Mouse (Mus musculus) retina, embryonic 14.5 days (tissue): ENCODE results near the gene Fam241b.

Experiments used
- DNase-seq: peaks from one replicate; pipeline ENCODE4 v3.0.0-alpha.2; 2015; ENCODE audit warnings: low spot score

The Fam241b gene

GRCm38 (mm10) chr10:62143820-62144219, at the start of gene Fam241b:
Gene Fam241b, minus strand, starts transcription at chr10:62143920.
- no peak for DNase-seq

DNA sequence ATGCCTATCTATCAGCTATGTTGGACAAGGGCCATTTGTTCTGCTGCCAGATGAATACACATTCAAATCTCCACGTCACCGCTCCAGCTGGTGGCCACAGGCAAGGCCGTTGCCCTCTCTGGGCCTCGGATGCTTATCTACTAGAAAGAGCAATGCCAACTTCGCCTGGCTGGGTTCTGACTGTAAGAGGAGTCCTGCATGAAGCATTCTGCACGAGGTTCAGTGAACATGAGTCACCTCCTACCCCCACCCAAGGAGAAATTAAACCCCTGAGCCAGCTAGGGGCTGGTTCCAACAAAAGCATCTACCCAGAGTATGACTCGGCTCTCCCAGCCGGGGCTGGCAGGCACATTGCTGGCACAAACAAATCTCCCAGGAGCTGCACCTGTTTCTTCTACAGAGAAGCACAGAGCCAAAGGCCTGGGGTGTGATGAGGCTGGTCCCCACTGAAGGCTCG, 49.0 kb upstream of the Fam241b start:
- DNase-seq: no peak

DNA sequence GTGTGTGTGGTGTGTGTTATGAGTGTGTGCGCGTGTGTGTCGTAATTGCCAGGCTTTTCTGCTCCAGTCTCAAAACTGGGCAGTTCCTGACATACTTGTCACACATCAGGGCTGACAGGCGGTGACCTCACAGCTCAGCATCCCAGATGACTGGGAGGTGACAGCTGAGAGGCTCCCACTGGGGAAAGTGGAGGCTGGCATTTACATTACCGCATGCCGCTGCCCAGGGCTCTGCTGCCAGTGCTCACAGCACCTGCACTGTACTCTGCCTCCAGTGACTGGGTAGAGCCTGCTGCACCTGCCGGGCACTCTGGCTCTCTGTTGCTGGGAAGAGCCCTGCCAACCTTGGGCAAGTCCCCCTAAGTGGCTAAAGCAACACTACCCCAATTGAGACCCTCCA, 47.1 kb upstream of the Fam241b start:
- DNase-seq: no peak

- DNase-seq: no peak
Measured at GRCm38 (mm10) chr10:62189910-62190309, 46.2 kb upstream of the Fam241b start.

- no peak for DNase-seq
Measured at GRCm38 (mm10) chr10:62189303-62189702, 45.6 kb upstream of the Fam241b start.

- peak; percentile 92 for DNase-seq
Measured at GRCm38 (mm10) chr10:62186882-62187281, 43.2 kb upstream of the Fam241b start.

GRCm38 (mm10) chr10:62183053-62183452, 39.3 kb upstream of the Fam241b start:
- DNase-seq: peak; percentile 100

- DNase-seq: no peak
Measured at GRCm38 (mm10) chr10:62182471-62183014, 38.8 kb upstream of the Fam241b start.

- DNase-seq: no peak
Measured at GRCm38 (mm10) chr10:62181701-62182100, 38.0 kb upstream of the Fam241b start.

DNA sequence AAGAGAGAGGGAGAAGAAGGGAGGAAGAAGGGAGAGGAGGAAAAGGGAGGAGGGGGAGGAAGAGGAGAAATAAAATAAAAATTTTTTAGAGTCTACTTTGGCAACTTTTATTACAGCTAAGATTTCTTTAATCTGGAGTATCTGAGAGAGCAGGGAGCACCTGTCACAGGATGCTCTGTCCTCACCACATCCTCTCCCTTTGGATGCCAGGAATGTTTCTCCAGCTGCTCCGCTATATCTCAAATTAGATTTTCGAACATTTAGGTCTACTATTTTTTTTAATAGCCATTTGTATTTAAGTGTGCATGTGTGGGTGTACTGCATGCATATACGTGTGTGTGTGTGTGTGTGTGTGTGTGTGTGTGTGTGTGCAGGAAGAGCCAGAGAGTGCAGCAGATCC, 36.2 kb upstream of the Fam241b start:
- DNase-seq: no peak

DNA sequence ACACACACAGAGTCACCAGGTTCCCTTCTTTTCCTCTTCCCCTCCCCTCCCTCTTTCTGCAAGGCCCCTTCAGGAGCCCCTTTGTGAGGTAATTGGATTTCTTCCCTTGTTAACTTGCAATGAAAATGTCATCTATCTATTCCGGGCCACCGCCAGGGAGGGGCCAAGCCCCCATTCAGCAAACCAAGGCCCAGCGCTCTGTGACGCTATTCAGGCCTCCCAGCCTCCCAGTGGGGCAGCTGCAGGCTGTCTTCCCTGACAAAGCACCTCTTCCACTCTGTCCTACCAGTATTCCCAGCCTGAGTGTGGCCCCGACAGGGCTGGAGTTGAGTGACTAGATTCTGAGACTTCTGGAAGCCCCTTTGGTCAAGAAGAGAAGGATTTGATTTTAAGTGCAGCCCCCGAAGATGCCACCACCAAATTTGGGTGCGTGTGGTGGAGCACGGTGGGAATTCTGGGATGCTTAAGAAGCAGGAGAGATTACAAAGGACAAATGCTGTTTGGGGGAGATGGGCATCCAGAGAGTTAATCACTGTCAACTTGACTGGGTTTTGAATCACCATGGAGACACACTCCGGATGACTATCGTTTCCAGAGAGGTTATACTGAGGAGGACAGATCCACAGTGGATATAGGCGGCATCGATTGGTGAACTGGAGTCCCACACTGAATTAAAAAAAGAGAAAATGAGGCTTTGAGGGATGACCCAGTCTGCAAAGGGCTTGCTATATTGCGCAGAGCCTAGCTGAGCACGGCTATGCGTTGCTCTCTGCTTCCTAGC, 31.0 kb upstream of the Fam241b start:
- DNase-seq: peak; percentile 70

DNA sequence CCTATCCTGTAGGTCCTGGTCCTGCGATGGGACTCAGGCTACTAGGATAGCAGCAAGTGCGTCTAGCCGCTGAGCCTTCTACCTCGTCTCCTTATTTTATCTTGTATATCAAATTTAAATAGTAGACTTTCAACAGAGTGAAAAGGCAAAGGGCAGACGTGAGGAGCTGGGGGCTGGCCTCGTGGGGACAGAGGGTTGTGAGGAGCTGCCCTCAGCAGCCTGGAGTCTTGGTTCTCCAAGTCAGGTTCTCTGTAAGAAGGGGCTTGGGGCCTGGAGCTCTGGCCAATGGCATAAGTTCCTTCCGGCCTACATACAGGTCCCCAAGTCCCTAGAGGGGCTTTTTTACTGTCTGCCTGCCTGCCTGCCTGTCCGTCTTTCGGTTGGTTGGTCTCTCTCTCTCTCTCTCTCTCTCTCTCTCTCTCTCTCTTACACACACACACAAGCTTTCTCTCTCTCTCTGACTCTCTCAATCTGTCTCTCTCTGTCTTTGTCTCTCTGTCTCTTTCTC, 30.3 kb upstream of the Fam241b start:
- DNase-seq: peak; percentile 64

DNA sequence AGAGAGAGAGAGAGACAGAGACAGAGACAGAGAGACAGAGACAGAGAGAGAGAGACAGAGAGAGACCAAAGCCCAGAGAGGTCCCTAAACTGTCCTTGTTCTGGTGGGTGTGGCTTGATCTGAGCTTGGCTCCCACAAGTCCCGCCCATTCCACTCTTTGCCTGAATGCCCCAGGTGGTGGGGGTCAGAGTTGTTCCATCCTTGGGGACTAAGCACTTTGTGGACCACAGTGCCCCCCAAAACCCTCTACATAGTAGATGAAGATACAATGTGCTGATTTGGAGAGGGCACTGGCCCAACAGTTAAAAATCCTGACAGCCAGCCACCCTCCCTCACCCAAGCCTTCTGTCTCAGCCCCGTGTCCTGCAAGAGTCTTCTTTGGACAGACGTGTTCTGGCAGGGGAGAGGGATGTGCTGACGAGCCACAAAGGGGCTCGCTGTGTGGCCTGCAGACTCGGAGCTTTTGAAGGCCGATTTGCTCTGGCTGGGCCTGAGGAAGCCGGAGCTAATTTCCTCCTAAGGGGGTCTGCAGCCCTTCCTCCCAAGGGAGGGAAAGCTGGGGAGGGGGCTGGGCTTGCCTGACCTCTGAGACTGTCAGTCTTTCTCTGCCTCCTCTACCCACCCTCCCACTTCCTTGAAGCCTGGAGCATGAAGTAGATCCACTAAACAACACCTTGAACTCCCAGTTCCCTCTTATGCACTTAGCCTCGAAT, 29.3 kb upstream of the Fam241b start:
- DNase-seq: peak; percentile 53

DNA sequence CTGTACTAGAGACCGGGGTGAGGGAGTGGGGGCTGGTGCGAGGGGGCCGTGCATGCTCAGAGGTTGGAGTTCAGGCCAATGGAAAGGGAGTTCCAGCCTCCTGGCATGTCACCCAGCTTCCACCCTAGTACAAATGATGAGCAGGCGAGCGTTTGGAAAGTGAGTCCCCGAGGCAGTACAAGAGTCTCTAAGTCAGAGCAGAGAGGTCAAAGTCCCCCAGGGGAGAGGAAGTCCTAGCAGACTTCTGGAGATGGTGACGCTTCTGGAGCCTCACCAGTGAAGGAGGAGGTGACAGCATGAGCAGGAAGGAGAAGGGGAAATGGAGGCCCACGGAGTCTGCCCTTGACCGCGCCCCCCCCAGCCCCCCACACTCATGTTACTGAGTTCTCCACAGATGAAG, 18.7 kb upstream of the Fam241b start:
- DNase-seq: no peak

GRCm38 (mm10) chr10:62149929-62150328, 6.2 kb upstream of the Fam241b start:
- no peak for DNase-seq

- no peak for DNase-seq
Measured at GRCm38 (mm10) chr10:62147466-62148248, 3.9 kb upstream of the Fam241b start.

- no peak for DNase-seq
Measured at GRCm38 (mm10) chr10:62145957-62146356, 2.2 kb upstream of the Fam241b start.

DNA sequence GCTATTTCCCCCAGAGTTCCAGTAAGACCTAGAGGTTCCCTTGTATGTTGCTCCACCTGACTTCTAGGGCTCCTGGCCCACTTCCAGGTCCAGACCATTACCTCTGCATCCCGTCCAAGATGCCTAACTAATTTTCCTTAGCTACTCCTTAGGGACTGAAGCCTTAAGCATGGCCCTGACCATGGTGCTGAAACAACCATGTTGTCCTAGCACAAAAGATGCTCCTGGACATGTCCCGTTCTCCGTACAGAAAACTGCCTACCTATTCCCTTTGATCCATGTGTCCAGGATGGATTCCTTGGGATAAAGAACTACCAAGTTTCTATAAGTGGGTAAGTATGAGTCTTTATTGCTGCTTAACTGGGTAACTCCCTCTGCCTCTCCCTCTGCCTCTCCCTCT, 5.7 kb downstream of the Fam241b start:
- DNase-seq: peak; percentile 61

- no peak for DNase-seq
Measured at GRCm38 (mm10) chr10:62137150-62137549, 6.6 kb downstream of the Fam241b start.

DNA sequence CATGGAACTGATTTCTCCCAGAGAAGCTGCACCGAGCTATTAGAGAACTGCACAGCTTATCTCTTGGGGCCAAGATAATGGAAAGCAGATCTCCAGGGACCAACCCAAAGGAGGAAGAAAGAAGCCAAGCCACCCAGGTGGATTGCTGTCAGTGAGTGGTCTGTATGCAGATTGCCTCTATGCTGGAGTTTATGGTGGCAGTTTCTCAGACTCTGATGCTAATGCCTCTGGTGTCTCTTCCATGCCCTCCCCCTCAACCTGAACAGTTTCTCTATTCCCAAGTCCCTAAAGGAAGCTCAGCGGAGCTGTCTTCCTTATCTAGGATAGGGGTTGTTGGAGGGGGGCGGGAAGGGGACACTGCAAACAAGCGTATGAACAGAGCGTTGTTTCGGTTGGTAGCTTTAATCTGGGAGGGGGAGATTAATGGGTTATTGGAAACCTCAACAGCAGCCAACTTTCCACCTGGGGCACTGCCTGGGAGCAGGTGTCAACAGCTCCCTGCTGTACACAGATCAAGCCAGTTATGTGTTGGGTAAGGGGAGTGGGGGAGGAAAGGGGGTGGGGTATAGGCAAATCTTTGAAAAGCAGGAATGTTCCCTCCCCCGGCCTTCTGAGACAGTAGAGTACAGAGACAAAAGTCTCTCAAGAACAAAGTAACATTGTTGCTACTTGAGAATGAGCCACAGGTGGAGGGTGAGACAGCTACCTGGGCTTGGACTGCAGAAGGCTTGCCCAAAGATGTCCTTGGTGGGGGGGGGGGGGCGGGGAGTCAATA, 7.8 kb downstream of the Fam241b start:
- no peak for DNase-seq

DNA sequence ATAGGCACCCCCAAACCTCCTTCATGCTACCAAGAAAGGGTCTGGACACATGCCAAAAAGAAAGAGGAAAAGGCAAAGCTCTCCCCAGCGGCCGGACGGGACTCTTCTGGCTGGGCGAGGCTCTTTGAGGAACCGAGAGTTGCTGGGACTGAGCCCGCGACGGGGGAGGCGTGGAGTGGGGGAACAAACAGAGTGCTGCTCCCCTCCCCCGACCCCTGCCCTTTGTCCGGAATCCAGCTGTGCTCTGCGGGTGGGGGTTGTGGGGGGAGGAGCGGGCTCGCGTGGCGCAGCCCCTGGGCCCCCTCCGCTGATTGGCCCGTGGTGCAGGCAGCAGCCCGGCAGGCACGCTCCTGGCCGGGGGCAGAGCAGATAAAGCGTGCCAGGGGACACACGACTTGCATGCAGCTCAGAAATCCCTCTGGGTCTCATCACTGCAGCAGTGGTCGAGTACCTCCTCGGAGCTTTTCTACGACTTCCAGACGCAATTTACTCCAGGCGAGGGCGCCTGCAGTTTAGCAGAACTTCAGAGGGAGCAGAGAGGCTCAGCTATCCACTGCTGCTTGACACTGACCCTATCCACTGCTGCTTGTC, 10.9 kb downstream of the Fam241b start, which contains the start of gene Neurog3:
TSS of gene Neurog3 (plus strand) at position 400 of the 591 bp plus-strand sequence.
- no peak for DNase-seq
